Mouse (Mus musculus) adrenal gland (tissue): ENCODE results near the gene Gm17190.
"Not testable (repeated sequence)": the region's sequence is repeated elsewhere in the genome, so short reads cannot be mapped to it uniquely, and the experiment has no call there.

Experiments
- intact Hi-C: fragments of 180-260 bp; cut with DNase I; formaldehyde crosslinking; loops from one replicate; pipeline ENCODE4 v1.15.1; 2025
- long read RNA-seq, 2 experiments: library from polyadenylated mRNA; unstranded; transcript quantifications; one replicate each; pipeline ENCODE4 v2.0.0; 2020; ENCODE audit warnings: borderline replicate concordance in 1 of 2; ENCODE audit not compliant: insufficient replicate concordance in 1 of 2

The Gm17190 gene
- long read RNA-seq, experiment 1: 0 reads
- long read RNA-seq, experiment 2: 0 reads

DNA sequence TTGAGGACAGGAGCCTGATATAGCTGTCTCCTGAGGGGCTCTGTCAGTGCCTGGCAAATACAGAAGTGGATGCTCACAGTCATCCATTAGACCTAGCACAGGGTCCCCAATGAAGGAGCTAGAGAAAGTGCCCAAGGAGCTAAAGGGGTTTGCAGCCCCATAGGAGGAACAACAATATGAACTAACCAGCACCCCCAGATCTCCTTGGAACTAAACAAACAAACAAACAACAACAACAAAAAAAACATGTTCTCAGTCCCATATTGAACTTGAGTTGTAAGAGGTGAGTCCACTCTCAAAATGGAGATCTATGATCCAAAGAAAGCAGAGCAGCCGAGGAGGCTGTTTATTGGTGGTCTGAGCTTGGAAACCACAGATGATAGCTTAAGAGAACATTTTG is at the start of gene Gm17190:
Gene Gm17190, plus strand, starts transcription at position 301 of the 400 bp plus-strand sequence.
- intact Hi-C loops: not testable (repeated sequence)

DNA sequence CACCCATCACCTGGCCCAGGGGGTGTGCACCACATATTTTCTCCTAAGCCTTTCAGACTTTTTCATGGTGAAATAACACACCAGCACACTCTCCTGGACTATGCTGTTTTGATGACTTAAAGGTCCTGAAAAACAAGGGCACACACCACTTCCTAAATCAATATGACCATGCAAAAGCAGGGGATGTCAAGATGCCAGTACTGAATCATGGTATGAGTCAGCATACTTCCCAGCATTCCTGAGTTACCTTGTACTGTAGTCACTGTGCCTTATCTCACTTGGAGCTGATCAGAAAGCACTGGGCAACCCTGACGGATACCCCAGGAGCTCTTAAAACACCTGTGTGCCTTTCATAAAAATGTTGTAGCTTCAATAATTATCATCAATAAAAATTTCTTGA is 42.3 kb upstream of the Gm17190 start:
- intact Hi-C loops: no loop called here

DNA sequence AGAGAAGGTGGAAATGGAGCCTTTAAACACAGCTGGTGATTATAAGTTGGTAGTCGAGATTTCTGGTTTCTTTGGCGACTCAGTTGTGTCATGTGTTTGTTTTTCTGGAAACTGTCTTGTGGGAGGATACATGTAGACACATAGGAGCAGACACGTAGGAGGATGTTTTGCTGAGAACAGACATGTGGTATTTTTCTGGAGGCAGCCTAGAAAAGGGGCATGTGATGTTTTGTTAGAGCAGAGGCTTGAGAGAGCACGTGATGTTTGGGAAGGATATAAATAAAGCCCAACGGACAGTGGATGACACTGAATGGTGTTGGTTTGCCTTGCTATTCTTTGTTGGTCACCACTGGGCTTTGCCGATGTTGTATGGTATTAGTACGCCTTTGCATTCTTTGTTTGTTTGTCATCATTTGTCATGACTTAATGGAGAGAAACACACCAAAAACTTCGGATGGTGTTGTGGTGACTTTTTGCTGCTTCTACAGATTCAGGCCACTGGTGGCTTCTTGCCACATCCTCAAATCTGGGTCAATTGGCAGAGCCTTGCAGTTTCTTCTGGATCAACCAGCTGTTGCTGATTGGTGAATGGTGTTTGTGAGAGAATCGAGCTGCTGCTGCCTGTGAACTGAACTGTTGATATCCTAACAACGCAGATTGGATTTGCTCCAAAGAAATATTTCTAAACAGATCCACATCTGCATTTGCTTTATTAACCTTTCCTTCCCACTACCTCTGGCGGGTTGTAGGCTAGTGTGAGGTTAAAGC is 41.4 kb upstream of the Gm17190 start:
- intact Hi-C loops: no loop called here

DNA sequence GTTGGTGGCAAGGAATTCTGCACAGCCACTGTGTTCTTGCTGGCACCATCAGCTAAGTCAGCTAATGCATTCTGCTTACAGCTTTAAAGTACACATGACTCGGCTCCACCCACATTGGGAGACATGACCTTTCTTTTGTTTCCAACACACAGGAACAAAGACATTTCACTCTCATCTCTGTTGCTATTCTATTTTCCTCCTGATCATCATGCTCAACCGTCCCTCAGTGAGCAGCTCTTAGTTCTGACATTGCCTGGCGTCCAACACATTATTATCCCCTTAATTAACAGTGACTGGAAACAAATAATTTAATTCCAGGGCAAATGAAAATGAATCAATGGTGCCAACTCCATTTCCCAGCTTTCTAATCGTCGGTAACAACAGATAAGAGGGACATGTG is 36.5 kb upstream of the Gm17190 start:
- intact Hi-C loops: no loop called here

DNA sequence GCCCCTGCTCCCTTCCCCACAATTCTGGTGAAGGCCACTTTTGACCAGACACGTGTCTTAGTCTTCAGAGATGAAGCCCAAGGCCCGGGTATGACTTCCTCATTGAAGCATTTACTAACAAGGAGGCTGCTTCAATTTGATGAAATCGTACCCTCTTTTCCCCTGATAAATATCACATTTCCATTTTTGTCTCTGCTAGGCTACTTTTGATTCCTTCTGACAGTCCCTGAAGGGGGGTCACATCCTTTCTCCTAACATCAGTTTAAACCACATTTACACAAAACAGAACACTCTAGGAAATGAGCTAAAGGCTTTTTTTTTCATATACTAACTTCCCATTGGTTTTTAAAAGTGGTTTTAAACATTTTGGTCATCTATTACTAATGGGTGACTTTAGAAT is 29.1 kb upstream of the Gm17190 start:
- intact Hi-C loops: no loop called here

DNA sequence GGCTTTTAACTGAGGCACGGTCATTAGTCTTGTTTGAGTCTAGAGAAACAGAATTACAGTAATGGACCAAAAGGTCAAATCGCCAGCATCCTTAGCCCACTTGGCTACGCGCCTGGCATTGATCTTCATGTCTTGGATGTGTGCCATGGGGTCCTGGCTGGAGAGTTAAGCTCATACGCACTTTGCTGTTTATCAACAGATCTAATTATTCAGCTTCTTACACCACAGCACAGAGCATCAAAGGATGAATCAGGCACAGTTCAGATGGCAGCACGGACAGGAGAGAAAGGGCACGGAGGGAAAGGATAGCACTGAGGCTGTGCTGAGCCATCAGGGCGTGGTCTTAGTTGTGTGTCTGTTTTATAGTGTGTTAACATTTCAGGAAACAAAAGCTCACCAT is 8.3 kb upstream of the Gm17190 start:
- intact Hi-C loops: no loop called here

DNA sequence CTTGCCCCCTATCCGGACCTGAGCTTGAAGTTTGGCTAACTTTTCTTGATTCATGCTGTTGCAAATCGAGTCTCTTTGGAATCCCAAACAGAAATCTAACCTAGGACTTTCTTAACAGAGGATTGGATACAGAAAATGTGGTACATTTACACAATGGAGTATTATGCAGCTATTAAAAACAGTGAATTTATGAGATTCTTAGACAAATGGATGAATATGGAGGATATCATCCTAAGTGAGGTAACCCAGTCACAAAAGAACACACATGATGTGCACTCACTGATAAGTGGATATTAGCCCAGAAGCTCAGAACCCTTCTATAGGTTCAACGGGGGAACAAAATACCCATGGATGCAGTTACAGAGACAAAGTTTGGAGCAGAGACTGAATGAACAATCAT is 578 bp upstream of the Gm17190 start, which contains the start of gene Gm20075:
Gene Gm20075, minus strand, starts transcription at position 101 of the 400 bp plus-strand sequence.
- intact Hi-C loops: not testable (repeated sequence)

DNA sequence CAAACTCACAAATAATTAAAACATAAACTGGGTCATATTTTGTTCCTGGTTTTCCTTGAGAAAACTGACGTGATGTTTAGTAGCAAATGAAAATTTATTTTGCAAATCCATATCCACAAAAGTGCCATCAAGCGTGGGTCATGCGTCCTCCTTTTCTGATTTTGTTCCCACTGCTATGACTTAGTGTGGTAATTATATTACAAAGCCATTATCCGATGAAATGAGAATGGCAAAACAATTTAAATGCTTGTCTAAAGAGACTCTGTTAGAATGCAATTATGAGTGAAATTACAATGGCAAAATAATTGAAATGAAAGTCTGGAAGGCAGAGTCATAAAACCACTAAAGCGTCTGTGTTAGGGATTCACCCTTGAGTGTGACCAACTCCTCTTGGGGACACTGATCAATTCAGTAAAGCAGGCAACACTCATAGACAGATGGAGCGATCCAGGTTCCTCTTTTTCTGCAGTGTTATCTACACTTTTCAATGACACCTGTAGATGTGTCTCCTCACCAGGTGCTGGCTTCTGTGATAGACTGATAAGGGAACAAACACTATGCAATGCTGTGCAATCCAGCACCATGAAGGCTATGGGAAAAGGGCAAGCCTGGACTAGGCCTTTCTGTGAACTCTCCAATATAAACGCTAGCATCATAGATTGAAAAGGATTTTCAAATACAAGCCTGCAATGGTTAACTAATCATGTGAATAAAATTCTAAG is 3.9 kb downstream of the Gm17190 start:
- intact Hi-C loops: no loop called here

DNA sequence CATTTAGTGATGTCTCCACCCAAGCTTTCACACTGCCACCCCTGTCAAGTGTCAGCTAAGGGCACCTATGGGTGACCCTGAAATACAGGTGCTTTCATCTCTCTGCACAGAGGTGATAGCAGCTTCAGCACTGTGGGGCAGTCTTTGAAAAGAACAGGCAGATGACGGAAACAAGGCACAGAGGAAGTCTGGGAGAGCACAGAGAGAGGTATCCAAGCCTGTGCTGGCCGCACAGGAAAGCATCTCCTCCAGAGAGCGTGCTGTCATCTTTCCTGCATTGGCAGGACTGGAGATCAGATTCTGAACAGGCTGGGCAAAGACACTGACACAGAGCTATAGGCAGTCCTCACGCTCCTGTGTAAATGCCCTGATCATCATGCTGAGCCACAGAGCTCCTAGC is 9.1 kb downstream of the Gm17190 start:
- intact Hi-C loops: no loop called here

DNA sequence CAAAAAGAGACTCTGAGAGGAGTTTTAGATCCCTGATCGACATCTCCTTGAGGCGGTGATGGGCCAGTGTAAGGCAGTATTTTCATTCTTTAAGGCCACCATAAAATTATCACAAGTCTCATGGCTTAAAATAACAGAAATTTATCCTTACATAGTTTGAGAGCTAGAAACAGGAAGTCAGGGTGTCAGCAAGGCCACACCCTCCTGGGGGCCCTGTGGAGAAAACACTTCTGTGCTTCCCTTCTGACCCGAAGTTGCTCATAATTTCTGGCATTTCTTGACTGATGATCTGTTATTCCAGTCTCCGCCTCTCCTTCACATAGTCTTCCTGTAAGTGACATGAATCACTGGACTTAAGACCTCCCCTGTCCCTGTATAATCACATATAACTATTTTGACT is 24.5 kb downstream of the Gm17190 start:
- intact Hi-C loops: no loop called here

DNA sequence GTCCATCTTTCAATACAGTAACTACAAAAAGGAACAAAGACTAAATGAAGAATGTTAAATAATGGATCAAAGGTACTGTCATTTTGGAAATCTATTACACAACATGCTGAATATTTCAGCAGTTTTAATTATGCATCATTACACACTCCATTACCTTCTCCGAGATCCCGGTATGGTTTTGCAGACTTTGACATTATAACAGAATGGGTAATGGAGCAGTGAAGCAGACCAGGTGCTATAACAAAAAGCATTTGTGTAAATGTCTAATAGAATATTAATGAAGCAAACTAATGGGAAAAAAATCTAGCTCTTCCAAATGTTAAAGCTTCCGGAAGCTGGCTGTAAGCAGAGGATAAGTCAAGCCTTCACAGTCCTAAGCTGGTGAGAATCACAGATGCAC is 28.9 kb downstream of the Gm17190 start:
- intact Hi-C loops: no loop called here

DNA sequence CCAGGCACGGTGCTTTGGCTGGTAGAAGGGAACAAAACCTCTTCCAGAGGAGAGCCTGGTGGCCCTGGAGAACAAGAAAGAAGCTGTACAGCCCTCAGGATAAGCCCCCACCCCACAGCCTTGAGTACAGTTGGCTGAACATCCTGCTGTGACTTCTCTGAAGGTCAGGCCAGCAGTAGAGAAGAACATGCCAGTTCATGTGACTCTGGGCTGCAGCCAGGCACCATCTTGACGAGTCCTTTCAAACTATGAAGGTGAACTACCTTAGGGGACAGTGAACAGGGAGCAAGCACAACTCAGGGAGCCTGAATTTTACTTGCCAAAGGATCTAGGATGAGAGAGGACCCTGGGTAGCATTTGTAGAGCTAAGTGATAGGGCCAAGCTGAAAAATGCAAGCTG is 30.9 kb downstream of the Gm17190 start:
- intact Hi-C loops: no loop called here

DNA sequence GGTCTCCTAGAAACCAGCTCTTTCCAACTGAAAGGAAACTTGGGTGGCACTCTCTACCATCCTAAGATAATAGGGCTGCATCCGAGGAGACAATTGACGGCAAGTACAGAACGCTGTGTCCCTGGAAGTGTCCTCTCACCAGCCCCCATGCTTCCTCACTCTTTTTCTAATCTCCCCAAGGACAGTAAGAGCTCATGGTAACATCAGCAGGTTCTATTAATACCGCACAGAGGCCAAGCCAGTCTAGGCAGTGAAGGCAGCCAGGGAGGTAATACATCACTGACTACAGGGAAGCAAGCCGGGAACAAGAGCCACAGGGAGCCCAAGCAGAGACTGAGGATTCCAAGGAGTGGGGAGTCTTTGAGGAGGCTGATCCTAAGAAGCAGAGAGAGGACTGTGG is 43.2 kb downstream of the Gm17190 start:
- intact Hi-C loops: no loop called here

DNA sequence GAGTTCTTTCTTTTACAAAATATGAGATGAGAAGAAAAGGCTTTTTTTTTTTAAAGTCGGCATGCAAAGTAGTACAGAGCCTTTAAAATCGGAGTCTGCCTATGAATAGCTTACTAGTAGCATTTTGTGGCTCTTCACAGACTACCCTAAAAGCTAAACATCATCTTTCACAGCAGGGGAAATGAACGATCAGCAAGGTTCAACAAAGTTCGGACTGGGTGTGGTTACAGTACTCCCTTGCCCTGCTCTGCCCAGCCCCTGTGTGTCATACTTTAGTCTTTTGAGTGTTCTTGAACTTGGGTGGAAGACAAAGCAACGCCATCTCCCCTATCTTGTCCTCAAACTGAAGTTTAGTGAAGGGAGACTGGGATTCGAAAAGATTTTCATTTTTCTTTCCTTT is 44.8 kb downstream of the Gm17190 start:
- intact Hi-C loops: no loop called here

DNA sequence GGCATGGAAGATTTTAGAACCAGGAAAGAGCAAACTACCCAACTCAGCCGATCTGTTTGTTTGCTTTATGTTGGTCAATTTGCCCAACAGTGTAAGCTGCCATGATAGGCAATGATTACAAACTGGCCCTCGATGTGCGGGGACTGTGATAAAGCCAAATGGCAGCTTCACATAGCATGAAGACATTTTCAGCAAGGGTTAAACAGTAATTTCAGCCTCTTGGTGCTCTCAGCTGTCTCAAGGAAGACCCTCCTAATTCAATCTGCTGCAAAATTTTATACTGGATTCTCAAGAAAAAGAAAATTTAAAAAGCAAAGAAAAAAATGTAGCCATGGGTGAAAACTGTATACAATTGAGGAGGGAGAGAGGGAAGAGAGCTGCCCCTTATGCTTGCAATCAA is 47.2 kb downstream of the Gm17190 start:
- intact Hi-C loops: no loop called here

DNA sequence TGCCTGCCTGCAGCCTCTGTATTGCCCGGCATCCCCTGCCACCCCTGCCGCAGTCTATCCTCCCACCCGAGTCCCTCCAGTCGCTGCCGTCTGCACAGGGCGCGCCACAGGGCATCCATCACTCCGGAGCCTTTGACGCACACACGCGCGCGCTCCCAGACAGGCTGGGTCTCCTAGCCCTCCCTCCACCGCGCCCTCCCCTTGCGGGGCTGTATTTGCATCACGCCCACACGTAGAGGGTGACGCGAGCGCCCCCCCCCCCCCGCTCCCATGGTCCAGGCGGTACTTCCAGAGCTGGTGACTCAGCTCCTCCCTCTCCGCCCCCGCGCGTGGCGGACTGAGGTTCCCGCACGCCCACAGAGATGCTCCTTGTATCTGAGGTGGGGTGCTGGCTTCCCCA is 49.2 kb downstream of the Gm17190 start:
- intact Hi-C loops: no loop called here

DNA sequence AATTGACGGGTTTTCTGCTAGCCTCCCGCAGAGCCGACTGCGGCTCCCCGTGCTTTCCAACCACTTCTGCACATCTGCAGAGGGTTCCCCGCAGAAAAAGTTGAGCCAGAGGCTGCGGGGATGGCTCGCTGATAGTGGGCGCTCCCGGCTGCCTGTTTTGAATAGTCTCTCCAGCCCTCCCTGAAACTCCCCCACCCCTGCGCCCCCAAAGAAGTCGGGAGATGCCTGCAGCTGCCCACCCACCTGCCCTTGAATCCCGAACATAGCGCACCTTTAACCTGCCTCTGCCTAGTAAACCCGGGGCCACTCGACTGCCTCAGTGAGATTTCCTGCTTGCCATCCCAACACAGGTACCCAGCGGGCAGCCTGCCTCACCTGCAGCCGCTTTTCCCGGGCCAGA is 50.1 kb downstream of the Gm17190 start:
- intact Hi-C loops: no loop called here

DNA sequence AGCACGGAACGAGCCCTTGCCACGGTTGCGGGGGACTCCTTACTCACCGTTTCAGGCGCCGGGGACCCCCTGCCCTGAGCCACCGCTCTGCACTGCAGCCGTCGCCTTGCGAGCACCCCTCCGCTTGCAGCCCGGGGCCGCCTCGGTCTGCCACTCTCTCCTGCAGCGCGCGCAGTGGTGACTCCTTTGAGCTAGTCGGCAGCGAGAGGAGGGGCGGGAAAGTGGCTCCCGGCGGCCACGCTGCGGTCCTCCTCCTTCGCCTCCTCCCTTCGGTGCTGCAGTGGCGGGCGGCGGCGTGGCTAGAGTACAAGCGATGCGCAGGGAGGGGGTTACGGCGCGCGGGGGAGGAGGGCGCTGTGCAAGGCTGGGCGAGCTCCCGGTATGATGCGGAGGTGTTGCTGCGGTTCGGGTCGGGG is 50.6 kb downstream of the Gm17190 start, which contains the start of gene Sv2c:
Gene Sv2c, minus strand, starts transcription at position 177 of the 416 bp plus-strand sequence.
- intact Hi-C loops: no loop called here
